Mouse (Mus musculus): ENCODE measurements at regions not wholly inside any gene's neighbourhood (a gene's known extent, or its start where the extent isn't known, plus 50 kb on each side); places are given as distances from the start of the nearest gene placed in this dataset.

DNA sequence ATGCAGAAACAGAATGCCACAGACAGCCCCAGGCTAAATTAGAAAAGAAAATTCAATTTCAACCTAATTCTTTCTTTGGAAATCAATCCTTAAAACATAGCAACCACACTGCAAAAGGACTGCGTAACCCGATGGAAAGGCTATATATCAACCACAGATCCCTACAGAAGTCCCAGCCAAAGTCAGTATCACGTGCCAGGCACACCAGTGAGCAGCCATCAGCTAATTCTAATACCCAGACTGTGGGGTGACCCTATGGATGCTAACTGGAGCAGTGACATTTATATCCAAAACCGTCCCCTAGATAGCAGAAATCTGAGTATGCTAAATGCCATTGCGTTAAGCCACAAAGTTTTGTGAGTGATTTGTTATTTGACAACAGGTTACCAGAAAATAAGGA, 286.5 kb upstream of the N6amt1 start:
- peak; percentile 24 for DNase-seq

DNA sequence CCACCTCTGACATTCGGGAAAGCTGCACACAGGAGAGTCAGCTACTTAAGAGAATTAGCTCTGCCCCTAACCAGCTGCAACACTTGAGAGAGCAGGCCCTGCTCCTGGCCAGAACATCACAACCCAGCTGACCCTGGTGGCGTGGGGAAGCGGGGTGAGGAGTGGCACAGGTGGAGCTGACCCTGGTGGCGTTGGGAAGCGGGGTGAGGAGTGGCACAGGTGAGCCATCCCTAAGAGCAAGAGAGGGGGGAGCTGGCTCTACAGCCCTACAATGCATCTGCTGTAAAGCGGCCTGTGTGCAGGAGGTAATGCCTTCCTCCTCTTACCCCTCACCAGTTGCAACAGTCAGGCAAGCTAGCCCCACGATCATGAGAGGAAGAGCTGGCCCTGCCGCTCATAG, 293.5 kb upstream of the N6amt1 start:
- peak; percentile 45 for DNase-seq

DNA sequence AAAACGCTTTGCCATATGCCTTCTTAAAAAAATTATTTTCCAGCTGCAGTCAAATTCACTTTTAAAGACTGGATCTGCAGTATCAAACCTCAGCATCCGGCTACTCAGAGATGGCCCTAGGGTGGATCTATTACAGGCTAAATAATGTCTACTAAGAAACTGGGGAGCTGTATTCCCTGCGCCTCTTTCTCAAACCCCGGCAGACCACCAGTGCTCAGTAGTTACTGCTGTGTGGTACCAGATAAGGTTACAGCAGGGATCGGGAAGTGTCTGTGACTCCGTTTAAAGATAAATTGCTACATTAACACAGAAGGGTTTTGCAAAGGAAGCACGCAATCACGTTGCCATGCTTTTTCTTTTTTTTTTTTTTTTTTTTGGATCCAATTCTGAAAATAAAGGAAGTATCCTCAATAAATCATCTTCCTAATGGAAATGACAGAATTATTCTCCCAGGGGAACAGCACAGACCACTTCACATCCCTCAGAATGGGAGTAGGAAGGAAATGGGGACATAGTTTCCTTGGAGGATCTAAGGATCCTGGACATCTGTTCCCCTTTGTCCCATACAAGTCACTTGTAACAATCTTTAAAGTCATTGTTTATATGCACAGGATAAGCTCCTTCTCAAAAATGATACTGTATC, 304.1 kb upstream of the N6amt1 start:
- DNase-seq: peak; percentile 90

DNA sequence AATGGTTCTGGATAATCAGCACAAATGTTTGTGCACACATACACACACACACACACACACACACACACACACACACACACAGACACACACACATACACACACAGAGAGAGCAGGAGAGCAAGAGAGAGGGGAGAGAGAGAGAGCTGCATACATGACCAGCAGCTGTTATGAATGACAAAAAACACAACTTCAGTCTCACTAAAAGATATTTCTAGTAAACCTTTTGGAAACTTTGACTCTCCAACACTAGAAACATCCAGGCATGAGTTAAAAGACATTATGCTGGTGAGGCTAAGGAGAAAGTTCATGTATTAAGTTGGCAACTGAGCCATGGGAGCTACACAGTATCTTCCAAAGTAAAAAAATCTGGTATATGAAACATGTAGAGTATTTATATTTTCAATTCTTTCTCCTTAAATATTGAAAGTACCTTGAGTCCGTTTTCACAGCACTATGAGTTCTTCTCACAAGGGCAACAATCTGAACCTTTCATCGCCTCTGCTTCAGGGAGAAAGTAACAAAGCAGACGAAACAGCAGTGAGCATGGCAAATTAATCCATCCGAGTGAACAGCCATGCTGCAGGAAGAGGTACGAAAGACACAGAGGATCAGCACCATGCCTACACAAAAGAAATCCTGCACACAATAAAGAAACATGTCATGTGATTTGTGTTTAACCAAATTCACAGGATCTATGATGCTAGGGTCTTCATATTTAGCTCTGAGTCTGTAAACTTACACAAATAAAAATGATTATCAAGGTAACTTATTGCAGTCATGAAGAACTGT, 309.0 kb upstream of the N6amt1 start:
- no peak for DNase-seq

DNA sequence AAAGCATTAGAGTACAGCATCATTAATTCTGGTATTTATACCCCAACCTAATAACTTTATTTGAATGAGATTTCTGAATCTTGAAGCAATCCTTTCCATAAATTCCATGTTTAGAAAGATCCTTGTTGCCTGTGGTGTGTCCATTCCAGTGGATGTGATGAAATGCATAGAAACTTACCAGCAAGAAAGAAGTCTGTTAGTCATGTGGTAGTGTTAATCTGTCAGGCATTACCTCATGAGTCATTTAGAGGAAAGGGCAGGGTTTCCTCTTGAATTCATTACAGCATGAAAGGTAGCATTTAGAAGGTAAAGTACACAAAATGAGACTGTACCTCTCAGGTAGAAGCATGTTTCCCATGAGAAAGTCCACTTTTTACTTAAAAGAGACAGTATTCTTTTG, 310.3 kb upstream of the N6amt1 start:
- DNase-seq: no peak

DNA sequence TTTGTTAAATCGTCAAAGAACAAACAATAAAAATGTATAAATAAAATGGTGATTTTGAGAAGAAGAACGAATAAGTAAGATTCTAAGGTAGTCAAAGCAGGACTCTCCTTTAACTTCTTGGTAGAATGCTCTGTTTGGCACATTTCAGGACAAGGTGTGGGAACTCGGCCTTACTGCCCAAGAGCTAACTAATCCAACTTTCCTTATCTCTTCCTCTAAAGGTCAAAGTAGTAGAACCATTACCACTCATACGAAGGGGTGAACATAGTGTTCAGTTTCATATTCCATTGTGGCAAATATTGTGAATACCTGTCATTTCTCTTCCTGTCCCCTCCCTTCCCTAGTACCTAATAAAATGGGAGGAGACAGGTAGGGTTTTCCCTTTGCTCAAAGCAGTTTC, 313.6 kb upstream of the N6amt1 start:
- DNase-seq: no peak

DNA sequence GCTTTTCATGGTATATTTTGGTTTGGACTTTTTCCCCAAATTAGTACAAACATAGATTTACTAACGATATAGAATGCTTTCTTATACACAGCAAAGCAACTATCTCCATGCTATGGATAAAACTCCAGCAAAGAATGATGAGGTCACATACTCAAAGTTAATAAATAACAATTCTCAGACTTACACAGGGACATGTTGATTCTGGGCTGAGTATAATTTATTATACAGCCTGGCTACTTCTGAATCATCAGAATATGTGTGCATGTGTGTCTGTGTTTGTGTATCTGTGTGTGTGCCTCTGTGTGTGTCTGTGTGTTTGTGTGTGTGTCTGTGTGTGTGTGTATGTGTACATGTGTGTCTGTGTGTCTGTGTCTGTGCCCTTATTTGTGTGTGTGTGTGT, 314.1 kb upstream of the N6amt1 start:
- DNase-seq: no peak

DNA sequence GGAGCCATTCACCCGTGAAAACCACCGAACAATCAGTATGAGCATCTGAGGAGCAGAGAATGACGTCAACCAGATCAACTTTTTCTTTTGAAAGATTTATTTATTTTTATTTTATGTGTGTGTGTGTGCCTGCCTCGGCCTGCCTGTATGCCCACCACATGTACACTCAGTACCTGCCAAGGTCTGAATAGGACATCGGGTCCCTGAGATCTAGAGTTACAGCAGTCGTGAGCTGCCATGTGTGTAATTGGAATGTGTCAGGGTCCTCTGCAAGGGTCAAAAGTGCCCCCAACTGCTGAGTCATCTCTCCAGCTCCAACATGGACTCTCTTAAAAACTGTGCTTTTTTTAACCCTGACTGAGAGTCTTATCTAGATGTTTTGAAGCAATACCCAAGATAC, 316.9 kb upstream of the N6amt1 start:
- DNase-seq: no peak

DNA sequence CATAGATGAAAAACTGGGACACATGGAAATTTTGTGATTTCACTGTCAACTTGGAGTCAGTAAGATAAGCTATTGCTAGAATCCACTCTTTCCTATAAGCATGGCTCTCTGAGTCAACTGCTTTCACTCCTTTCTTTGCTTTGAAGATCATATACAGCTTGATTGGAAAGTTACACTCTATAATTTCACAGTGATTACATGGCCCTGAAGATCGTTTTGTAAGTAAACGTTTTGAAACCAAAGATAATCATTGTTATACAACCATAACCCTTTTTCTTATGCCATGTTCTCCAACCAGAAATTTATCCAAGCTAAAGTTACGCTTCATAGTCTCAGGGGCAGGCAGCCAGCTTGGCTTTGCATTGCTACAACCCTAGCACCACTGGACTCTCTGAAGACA, 322.1 kb upstream of the N6amt1 start:
- no peak for DNase-seq

DNA sequence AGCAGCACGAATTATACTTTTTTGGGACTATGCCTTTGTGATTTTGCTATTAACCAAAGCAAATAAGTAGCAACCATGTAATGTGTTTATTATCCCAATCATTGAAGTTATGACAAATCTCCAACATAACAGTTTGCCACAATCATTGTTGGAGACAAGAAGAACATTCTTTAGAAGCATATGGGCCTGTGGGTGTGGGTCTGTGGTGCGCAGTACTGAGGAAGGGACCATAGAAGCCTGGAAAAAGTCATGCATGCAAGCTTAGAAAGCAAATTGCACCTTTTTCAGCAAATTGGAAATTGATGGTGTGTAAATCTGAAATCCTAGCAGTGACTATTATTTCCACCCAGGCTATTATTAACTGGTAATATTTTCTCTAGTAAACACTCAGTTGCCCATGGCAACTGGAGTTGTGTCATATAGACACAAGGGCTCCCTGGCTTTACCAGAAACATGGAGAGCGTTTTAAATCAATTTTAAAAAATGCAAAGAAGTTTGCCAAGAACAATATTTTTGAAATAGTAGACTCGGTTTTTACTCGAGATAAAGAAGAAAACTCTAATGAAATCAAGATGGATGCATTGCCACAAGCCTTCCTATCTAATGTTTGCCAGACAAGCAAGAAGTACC, 325.4 kb upstream of the N6amt1 start:
- no peak for DNase-seq

DNA sequence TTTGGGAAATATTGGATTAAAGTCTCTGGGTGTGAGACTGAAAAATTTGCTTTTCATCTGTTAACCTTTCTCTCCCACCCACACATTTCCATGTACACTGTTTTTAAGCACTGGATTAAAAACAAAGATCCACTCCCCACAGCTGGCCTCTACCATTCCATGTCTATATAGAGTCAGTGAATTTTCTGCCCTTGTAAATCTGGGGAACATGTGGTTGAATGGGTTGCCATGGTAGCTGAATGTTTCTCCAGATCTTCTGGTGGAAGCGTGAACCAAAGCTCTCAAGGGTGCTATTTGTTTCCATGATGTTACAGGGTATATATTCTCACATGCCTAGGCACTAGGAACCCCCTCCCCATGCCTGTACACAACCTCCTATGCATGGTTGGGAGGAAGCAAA, 326.4 kb upstream of the N6amt1 start:
- DNase-seq: no peak

DNA sequence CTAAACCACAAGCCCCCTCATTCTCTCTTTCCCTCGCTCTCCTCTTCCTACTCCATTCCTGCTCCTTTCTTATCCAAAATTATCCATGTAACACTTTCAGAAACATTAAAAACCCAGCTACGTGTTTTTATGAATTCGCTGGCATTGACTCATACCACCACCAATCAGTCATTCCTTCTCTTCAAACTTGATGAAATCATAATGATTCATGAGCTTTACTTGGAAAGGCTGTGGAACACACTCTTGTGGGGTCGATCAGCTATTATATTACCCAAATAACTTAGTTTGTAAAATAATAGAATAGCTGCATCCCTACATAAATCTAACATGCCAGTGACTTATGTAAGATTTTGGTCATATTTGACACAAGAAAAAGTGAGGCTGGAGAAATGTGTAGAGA, 331.9 kb upstream of the N6amt1 start:
- no peak for DNase-seq

DNA sequence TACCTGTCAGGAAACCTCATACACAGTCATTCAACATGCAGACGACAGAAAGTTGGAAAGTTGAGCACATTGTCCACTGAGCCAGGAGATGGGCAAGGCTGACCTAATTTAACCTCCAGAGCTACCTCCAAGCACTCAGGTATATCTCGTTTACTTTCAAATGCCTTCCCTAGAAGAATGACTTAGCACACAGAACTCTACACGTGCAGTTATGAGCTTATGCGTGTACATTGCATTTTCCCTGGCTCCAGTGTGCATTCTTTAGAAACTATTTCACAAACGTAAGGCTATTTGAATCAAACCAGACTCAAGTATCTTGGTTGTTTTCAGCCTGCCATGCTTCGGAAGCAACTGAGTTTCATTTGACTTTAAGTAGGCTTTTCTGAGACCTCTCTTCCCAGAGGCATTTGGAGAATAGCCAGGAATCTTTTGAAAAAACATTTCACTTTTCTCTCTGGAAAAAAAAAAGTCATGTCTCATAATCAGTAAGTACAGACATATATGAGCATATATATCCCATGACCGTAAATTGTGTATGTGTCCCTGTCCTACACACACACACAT, 336.8 kb upstream of the N6amt1 start:
- no peak for DNase-seq

DNA sequence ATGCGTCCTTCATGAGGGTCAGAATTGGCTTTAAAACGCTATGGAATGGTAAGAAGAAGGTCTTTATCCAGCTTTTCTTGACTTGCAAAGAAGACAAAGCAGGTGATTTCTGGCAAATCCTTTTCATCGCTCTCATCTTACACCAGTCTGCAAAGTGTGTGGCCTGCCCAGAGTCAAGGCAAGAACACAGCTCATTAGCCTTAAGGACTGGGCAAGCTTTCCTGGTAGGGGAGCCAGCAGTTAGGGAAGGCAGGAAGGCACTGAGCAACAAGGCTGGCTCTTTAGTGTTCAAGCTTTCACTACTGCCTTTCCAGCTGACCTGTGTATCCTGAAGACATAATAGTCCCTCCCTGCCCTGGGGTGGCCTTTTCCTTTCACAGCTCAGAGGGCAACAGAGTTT, 352.4 kb upstream of the N6amt1 start:
- DNase-seq: no peak

DNA sequence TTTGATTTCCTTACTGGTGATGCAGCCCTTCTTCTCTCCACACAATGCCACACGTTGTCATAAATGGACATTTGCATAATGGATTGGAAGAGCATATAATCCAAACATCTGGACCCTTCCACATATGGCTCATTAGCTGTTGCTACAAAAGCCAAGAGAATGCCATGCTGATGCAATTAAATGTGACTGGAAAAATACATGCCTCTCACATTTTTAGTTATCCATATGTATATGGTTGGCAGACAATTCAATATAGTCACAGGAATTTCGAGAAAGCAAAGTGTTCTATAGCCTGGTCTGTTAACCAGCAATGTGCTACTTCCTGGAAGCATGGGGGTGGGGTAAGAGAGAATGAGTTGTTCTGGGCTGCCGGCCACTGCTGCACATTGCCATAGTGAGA, 352.9 kb upstream of the N6amt1 start:
- DNase-seq: no peak

DNA sequence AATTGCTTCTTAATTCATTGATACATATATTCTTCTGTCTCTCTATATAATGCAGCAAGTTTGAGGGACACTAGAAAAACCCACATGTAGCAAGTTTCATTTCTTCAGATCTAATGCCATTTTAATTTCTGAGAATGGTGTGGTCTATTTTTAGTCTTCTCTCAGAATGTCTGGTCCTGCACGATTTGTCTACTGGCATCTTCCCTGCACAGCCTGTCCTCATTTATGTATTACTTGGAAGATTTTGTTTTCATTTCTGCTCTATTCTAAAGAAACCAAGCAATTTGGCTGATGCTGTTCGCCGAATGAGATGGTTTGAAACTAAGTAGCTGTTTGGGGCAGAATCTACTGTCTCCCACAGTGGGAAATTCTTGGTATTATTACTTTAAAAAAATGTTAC, 382.3 kb upstream of the N6amt1 start:
- no peak for DNase-seq

DNA sequence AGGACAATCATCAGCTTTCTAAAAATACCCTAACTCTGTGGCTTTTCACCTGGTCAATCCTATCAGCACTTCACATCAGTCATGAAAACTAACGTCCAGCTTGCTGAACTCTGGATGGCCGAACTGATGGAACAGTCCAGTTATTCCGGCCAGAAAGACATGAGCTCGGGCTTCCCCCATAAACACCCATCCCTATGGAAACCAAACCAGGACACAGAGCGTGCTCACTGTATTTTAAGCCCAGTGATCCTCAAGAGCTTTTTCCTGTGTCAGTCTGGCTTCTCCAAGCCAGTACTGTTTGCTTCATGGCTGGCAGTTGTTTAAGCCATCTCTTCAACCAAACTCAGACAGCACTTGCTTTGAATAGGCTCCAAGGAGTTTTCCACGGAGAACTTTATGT, 404.3 kb upstream of the N6amt1 start:
- peak; percentile 59 for DNase-seq

DNA sequence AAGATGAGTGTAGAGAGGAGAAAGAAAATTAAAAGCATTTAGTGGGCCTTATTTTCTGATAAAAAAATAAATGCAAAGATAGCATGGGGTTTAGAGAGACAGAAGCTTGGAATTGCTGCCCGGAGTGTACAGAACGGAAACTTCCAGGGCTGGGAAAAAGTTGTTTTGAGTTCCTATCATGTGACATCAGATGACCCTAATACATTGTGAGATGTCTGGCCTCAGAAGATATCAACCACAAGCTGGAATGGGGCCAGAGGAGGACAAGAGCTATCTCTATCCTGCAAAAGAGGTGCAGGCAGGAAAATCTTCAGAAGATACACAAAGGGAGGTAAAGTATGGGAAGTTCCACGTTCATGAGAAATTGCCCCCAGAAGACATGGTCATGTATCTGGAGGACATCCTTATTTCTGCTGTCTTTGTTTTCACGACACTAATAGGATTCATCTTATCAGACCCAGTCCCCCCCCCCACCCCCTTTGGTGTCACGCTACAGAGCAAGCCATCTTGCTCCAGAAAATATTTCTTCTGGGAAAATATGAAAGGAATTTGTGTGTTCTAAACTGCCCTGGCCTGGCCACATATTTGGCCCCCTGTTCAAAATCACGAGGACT, 408.3 kb upstream of the N6amt1 start:
- no peak for DNase-seq

DNA sequence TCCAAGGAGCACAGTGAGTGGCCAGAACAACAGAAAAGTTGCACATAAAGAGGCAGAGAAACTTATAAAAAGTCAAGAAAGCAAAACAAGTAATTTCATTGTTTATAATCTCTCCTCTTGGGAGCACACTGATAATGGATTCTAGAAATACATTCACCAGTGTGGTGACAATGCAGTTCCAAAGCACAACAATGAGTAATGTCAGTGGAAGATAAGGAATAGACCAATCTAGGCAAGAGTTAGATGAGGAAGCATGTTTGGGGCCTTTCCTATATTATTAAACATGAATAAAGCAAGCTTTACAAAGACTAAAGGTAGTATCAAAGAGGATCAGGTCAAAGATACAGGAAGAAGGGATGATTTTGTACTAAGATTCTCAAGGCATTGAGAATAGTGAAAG, 408.9 kb upstream of the N6amt1 start:
- DNase-seq: no peak

DNA sequence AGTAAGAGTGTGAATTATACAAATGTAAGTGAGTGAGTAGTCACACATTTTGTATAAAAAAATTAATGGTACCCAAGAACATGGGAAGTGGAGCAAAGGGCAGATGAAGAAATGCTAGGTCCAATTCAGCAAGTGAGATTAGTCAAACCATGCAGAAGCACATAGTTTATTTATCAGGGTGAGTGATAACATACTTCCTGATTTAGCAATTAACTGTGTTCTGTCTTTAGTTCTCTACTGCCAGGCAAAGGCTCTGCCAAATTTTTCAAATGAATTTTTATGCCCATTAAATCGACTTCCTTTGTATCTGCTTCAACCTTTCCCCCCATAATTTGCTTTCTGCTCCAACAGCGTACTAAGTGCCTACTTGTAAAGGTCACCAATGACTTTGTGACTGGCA, 419.0 kb upstream of the N6amt1 start:
- no peak for DNase-seq

DNA sequence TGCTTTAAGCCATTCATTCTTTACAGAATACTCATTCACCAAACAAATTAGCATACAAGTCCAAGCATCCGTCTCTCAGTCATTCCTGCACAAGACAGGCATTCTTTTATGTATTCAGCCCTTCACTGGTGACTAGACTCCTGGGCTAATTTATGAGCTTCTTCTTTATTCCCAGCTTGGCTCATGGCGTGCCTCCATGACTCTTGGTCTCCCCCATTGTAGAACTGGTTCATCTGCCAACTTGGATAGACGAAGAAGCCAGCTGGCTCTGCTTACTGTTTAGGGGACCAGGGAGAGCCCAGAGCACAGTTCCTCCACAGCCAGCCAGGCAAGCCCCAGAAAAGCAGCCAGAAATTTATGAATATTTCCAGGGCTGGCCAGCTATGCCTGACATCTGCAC, 421.2 kb upstream of the N6amt1 start:
- peak; percentile 98 for DNase-seq

DNA sequence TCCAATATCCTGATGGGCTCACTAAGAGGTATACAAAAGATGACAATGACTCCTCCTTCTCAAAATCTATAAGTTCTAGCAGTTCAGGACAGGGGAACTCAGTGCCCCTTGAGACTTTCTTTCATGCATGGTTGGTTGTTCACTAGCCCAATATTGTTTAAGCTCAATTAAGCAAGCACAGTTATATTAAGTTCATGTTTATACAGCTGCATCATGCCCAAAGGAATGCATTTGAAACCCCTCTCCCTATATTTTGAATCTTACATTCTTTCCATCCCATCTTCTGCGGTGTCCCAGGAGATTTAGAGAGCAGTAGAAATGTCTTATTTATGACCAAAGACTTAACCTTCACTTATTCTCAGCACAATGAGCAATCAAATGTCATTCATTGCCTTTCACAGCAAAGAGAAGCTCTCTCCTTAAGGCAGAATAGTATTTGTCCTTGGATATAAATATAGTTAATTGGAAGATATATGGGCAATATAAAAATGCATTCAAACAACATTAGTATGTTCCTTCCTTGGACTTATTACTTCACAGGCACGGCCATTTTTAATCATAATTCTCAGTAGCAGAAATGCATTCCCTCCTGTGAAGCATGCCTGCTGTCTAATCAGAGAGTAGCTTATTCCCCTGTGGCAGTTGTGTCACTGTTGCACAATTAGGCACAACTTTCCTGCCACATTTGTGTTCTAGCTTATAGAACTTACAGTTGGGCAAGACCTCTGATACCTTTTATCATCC, 455.8 kb upstream of the N6amt1 start:
- DNase-seq: no peak

DNA sequence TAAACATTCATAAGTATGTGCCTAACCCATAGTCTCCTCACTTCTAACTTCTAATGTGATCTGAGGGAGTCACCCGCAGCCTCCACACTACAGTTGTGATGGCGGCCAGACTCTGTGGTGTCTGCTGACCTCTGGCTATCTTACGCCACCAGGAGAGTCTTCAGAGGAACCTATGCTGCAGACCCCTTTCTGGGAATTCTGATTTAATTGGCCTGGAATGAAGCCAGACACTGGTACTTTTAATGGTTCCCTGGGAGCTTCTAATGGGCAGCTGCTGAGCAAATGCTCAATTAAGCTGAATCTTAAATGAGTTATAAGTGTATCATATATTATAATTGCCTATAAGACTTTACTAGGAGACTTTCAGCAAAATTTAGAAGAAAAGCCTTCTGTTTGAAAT, 459.0 kb upstream of the N6amt1 start:
- no peak for DNase-seq
